Mouse (Mus musculus) spleen, adult 2 months (tissue): Measurements from ENCODE around the gene Rad9b.

Experiments
- CTCF ChIP-seq: fragments of 200-500 bp; IDR thresholded peaks from 2 replicates; pipeline ENCODE4 v1.5.1; 2011; ENCODE audit warnings: mild to moderate bottlenecking, inconsistent platforms; ENCODE audit not compliant: insufficient read depth, insufficient read length, insufficient replicate concordance; ENCODE audit errors: extremely low read depth
- POLR2A ChIP-seq: fragments of 200-500 bp; IDR thresholded peaks from 2 replicates; pipeline ENCODE4 v1.6.1; 2011; ENCODE audit warnings: low read depth, low read length, inconsistent platforms

GRCm38 (mm10) chr5:122327283-122327682, 26.8 kb downstream of the Rad9b start:
- TF ChIP-seq CTCF (no peak), POLR2A (no peak)
